Mouse (Mus musculus) ES-E14 (cell line): ENCODE data around the gene Marveld1.

ENCODE experiments used
- CHD2 ChIP-seq: IDR thresholded peaks from 2 replicates; pipeline ENCODE4 v1.6.1; 2014; ENCODE audit warnings: mild to moderate bottlenecking, low read depth, low read length, inconsistent platforms
- HCFC1 ChIP-seq: IDR thresholded peaks from 2 replicates; pipeline ENCODE4 v1.6.1; 2012; ENCODE audit warnings: low read length, inconsistent platforms, borderline replicate concordance; ENCODE audit not compliant: insufficient read depth
- MAFK ChIP-seq: IDR thresholded peaks from 2 replicates; pipeline ENCODE4 v1.6.1; 2014; ENCODE audit warnings: mild to moderate bottlenecking, low read depth, low read length, inconsistent platforms; ENCODE audit not compliant: insufficient read depth
- ZC3H11A ChIP-seq: IDR thresholded peaks from 2 replicates; pipeline ENCODE4 v1.6.1; 2012; ENCODE audit warnings: low read depth, mild to moderate bottlenecking, inconsistent platforms, low read length, borderline replicate concordance
- ZNF384 ChIP-seq: IDR thresholded peaks from 2 replicates; pipeline ENCODE4 v1.6.1; 2012; ENCODE audit warnings: low read depth, low read length, inconsistent platforms

DNA sequence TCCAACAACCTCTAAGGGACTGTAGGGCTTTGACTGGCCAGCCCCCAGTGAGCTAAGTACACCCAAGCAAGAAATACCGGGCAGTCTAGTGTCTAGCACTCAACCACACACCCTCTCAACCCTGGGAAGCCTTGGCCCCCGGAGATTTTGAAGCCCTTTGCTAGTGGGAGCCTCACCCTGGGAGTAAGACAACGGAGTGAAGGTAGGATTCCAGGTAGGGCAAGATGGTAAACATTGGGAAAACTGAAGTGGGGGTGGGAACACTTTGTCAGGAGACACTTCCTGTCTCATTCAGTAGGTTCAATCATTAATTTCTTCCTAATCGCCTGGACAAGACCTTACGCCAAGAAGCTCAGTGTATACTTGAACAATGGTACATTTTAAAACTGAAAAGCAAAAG, 20.2 kb upstream of the Marveld1 start:
- no peak for TF ChIP-seq MAFK
- TF ChIP-seq HCFC1: no peak
- TF ChIP-seq ZNF384: no peak
- TF ChIP-seq ZC3H11A: no peak
- TF ChIP-seq CHD2: no peak
